Mouse (Mus musculus) intestine, embryonic 15.5 days (tissue): ENCODE measurements around the gene Uqcrc2. TPM values are rescaled to one million over a fixed set of nuclear protein-coding genes. Genes with fewer than 3 reads are reported as not detected.

ENCODE experiments used
- ATAC-seq: fragments of 200-750 bp; cut with Nextera tagmentation; 2 replicates; pipeline ENCODE4 v1.8.0; 2017; ENCODE audit warnings: moderate TSS enrichment, moderate library complexity
- H3K27ac ChIP-seq: fragments of 300-500 bp; sonication (generic); 2 replicates; pipeline ENCODE4 v1.5.1; 2015; ENCODE audit warnings: mild to moderate bottlenecking, inconsistent platforms
- H3K27me3 ChIP-seq: fragments of 300-500 bp; sonication (generic); replicated peaks from 2 replicates; pipeline ENCODE4 v1.6.1; 2015; ENCODE audit warnings: inconsistent platforms
- H3K36me3 ChIP-seq: fragments of 300-500 bp; sonication (generic); 2 replicates; pipeline ENCODE4 v1.6.1; 2015; ENCODE audit warnings: inconsistent platforms
- H3K4me1 ChIP-seq: fragments of 300-500 bp; sonication (generic); replicated peaks from 2 replicates; pipeline ENCODE4 v1.6.1; 2015; ENCODE audit warnings: inconsistent platforms
- H3K4me2 ChIP-seq: fragments of 300-500 bp; sonication (generic); replicated peaks from 2 replicates; pipeline ENCODE4 v1.6.1; 2015; ENCODE audit warnings: mild to moderate bottlenecking, inconsistent platforms
- H3K4me3 ChIP-seq: fragments of 300-500 bp; sonication (generic); replicated peaks from 2 replicates; pipeline ENCODE4 v1.5.1; 2015; ENCODE audit warnings: inconsistent platforms
- H3K9ac ChIP-seq: fragments of 300-500 bp; sonication (generic); 2 replicates; pipeline ENCODE4 v1.6.1; 2015; ENCODE audit warnings: inconsistent platforms
- H3K9me3 ChIP-seq: fragments of 300-500 bp; sonication (generic); 2 replicates; pipeline ENCODE4 v1.6.1; 2016; ENCODE audit warnings: inconsistent platforms
- WGBS: fragments of 180-500 bp; shearing (Covaris S2); methylation state at CpG from one replicate; pipeline ENCODE4 v1.1.7; 2015; 5-methylcytosine and 5-hydroxymethylcytosine counted together
- polyA plus RNA-seq: library from polyadenylated mRNA; unstranded; fragments of >200 nt; fragmentation: Nextera tagmentation; extraction: Ambion mirVana; gene quantifications from 2 replicates; pipeline ENCODE4 v1.2.1, GENCODE M21; 2015

Gene Uqcrc2
- polyA plus RNA-seq = 295 and 299 TPM in 2 replicates

GRCm38 (mm10) chr7:120634711-120635361 lies at the start of gene Uqcrc2:
Uqcrc2 (plus strand) TSS chr7:120635176.
- ATAC-seq = peak; percentile 100
- Histone ChIP-seq H3K4me1 (peaks cover 4% of the 10 kb centered on the region; the same call in 1 of the 2 replicates), H3K4me2 (peak within 1 kb of the TSS; percentile 67), H3K4me3 (peak within 1 kb of the TSS; percentile 70), H3K27ac (peak within 1 kb of the TSS; percentile 90), H3K9ac (peak within 1 kb of the TSS; percentile 89), H3K27me3 (no peaks in the 10 kb centered on the region), H3K9me3 (no peaks in the 10 kb centered on the region), H3K36me3 (peaks cover 12% of the 10 kb centered on the region; the same call in 1 of the 2 replicates)
- WGBS = under 1% methylated on average over 45 of the region's 45 CpGs

- Histone ChIP-seq H3K4me3 (peak overlapping the region; percentile 43), H3K4me2 (peak overlapping the region; percentile 82), H3K27me3 (no peaks in the 10 kb centered on the region), H3K4me1 (no peaks in the 10 kb centered on the region), H3K27ac (no peak overlapping the region), H3K9me3 (no peaks in the 10 kb centered on the region), H3K36me3 (no peaks in the 10 kb centered on the region), H3K9ac (peak overlapping the region; percentile 34; the same call in 1 of the 2 replicates)
- WGBS = 85% methylated on average over 4 of the region's 4 CpGs
- ATAC-seq = no peak
Observed at GRCm38 (mm10) chr7:120597203-120597743, 37.7 kb upstream of the Uqcrc2 start.

- WGBS = 6% methylated on average over 41 of the region's 41 CpGs
- Histone ChIP-seq H3K36me3 (no peaks in the 10 kb centered on the region), H3K4me2 (peak overlapping the region; percentile 82), H3K27ac (no peak overlapping the region), H3K4me1 (no peaks in the 10 kb centered on the region), H3K27me3 (no peaks in the 10 kb centered on the region), H3K4me3 (peak overlapping the region; percentile 43), H3K9ac (peak overlapping the region; percentile 34), H3K9me3 (no peaks in the 10 kb centered on the region)
- peak; percentile 75 for ATAC-seq
Observed at GRCm38 (mm10) chr7:120597744-120598243, 37.2 kb upstream of the Uqcrc2 start.

GRCm38 (mm10) chr7:120598355-120598754 lies 36.6 kb upstream of the Uqcrc2 start:
- H3K4me2 ChIP-seq = peak overlapping the region; percentile 82
- H3K9me3 ChIP-seq = no peaks in the 10 kb centered on the region
- H3K27me3 ChIP-seq = no peaks in the 10 kb centered on the region
- H3K4me3 ChIP-seq = peak overlapping the region; percentile 43; the same call in 1 of the 2 replicates
- ATAC-seq = no peak
- no peak overlapping the region for H3K9ac ChIP-seq
- no peaks in the 10 kb centered on the region for H3K36me3 ChIP-seq
- no peak overlapping the region for H3K27ac ChIP-seq
- WGBS = 72% methylated on average over 7 of the region's 7 CpGs
- H3K4me1 ChIP-seq = no peaks in the 10 kb centered on the region

GRCm38 (mm10) chr7:120620075-120620771 lies 14.8 kb upstream of the Uqcrc2 start:
- no peak for ATAC-seq
- no peaks in the 10 kb centered on the region for H3K36me3 ChIP-seq
- WGBS = 78% methylated on average over 8 of the region's 8 CpGs
- H3K27me3 ChIP-seq = no peaks in the 10 kb centered on the region
- no peak overlapping the region for H3K27ac ChIP-seq
- H3K9me3 ChIP-seq = no peaks in the 10 kb centered on the region
- H3K9ac ChIP-seq = no peak overlapping the region
- H3K4me3 ChIP-seq = no peak overlapping the region
- no peaks in the 10 kb centered on the region for H3K4me1 ChIP-seq
- H3K4me2 ChIP-seq = no peak overlapping the region

- Histone ChIP-seq H3K4me2 (no peak overlapping the region), H3K36me3 (no peaks in the 10 kb centered on the region), H3K9ac (no peak overlapping the region), H3K4me3 (no peak overlapping the region), H3K9me3 (no peaks in the 10 kb centered on the region), H3K27me3 (no peaks in the 10 kb centered on the region), H3K27ac (no peak overlapping the region), H3K4me1 (no peaks in the 10 kb centered on the region)
- no peak for ATAC-seq
- whole genome bisulfite sequencing = 89% methylated on average over 9 of the region's 9 CpGs
Observed at GRCm38 (mm10) chr7:120620841-120621240, 14.1 kb upstream of the Uqcrc2 start.

- H3K4me2 ChIP-seq = no peak overlapping the region
- ATAC-seq = no peak
- no peak overlapping the region for H3K9ac ChIP-seq
- WGBS = 72% methylated on average over 1 of the region's 1 CpGs
- H3K27me3 ChIP-seq = no peaks in the 10 kb centered on the region
- H3K4me1 ChIP-seq = peaks cover 4% of the 10 kb centered on the region; the same call in 1 of the 2 replicates
- 0 out of 2 replicates have a peak, but pooled peaks cover under 1% of the 10 kb centered on the region for H3K36me3 ChIP-seq
- H3K27ac ChIP-seq = no peak overlapping the region
- H3K9me3 ChIP-seq = no peaks in the 10 kb centered on the region
- no peak overlapping the region for H3K4me3 ChIP-seq
Observed at GRCm38 (mm10) chr7:120632518-120632917, 2.5 kb upstream of the Uqcrc2 start.

GRCm38 (mm10) chr7:120634301-120634700 lies 675 bp upstream of the Uqcrc2 start:
- Histone ChIP-seq H3K4me2 (peak overlapping the region; percentile 67), H3K9ac (peak overlapping the region; percentile 89), H3K9me3 (no peaks in the 10 kb centered on the region), H3K36me3 (peaks cover 9% of the 10 kb centered on the region; the same call in 1 of the 2 replicates), H3K4me3 (peak overlapping the region; percentile 70), H3K27ac (peak overlapping the region; percentile 90), H3K27me3 (no peaks in the 10 kb centered on the region), H3K4me1 (peaks cover 4% of the 10 kb centered on the region; the same call in 1 of the 2 replicates)
- ATAC-seq = no peak
- WGBS = 6% methylated on average over 9 of the region's 9 CpGs

GRCm38 (mm10) chr7:120635362-120635781 lies 396 bp downstream of the Uqcrc2 start:
- H3K36me3 ChIP-seq = peaks cover 16% of the 10 kb centered on the region; the same call in 1 of the 2 replicates
- peaks cover 4% of the 10 kb centered on the region; the same call in 1 of the 2 replicates for H3K4me1 ChIP-seq
- under 1% methylated on average over 32 of the region's 32 CpGs for WGBS
- no peaks in the 10 kb centered on the region for H3K27me3 ChIP-seq
- peak overlapping the region; percentile 70 for H3K4me3 ChIP-seq
- no peaks in the 10 kb centered on the region for H3K9me3 ChIP-seq
- H3K27ac ChIP-seq = peak overlapping the region; percentile 90
- peak; percentile 89 for ATAC-seq
- H3K9ac ChIP-seq = peak overlapping the region; percentile 89
- peak overlapping the region; percentile 67 for H3K4me2 ChIP-seq

GRCm38 (mm10) chr7:120635821-120636220 lies 845 bp downstream of the Uqcrc2 start:
- peak overlapping the region; percentile 89 for H3K9ac ChIP-seq
- H3K27ac ChIP-seq = peak overlapping the region; percentile 90
- H3K36me3 ChIP-seq = peaks cover 20% of the 10 kb centered on the region; the same call in 1 of the 2 replicates
- H3K4me3 ChIP-seq = peak overlapping the region; percentile 70
- H3K27me3 ChIP-seq = no peaks in the 10 kb centered on the region
- H3K4me2 ChIP-seq = peak overlapping the region; percentile 67
- ATAC-seq = peak; percentile 39; the same call in 1 of the 2 replicates
- WGBS = 0% methylated on average over 11 of the region's 11 CpGs
- no peaks in the 10 kb centered on the region for H3K9me3 ChIP-seq
- peaks cover 4% of the 10 kb centered on the region; the same call in 1 of the 2 replicates for H3K4me1 ChIP-seq

GRCm38 (mm10) chr7:120643217-120643616 lies 8.2 kb downstream of the Uqcrc2 start:
- H3K9ac ChIP-seq = no peak overlapping the region
- H3K27me3 ChIP-seq = no peaks in the 10 kb centered on the region
- no peak overlapping the region for H3K4me2 ChIP-seq
- H3K36me3 ChIP-seq = peaks cover 37% of the 10 kb centered on the region
- ATAC-seq = no peak
- no peak overlapping the region for H3K4me3 ChIP-seq
- no peaks in the 10 kb centered on the region for H3K4me1 ChIP-seq
- H3K27ac ChIP-seq = no peak overlapping the region
- no peaks in the 10 kb centered on the region for H3K9me3 ChIP-seq
- WGBS = 77% methylated on average over 4 of the region's 4 CpGs

- 84% methylated on average over 2 of the region's 2 CpGs for WGBS
- no peak overlapping the region for H3K4me3 ChIP-seq
- no peaks in the 10 kb centered on the region for H3K4me1 ChIP-seq
- H3K27ac ChIP-seq = no peak overlapping the region
- no peak overlapping the region for H3K9ac ChIP-seq
- H3K36me3 ChIP-seq = peaks cover 42% of the 10 kb centered on the region
- no peaks in the 10 kb centered on the region for H3K27me3 ChIP-seq
- H3K4me2 ChIP-seq = no peak overlapping the region
- H3K9me3 ChIP-seq = no peaks in the 10 kb centered on the region
- no peak for ATAC-seq
Observed at GRCm38 (mm10) chr7:120647849-120648248, 12.9 kb downstream of the Uqcrc2 start.
